Mouse (Mus musculus) liver, embryonic 14.5 days (tissue): ENCODE results near the gene Klrb1c.
"Not testable (repeated sequence)": the region's sequence is repeated elsewhere in the genome, so short reads cannot be mapped to it uniquely, and the experiment has no call there.

ENCODE experiments used
- CTCF ChIP-seq: IDR thresholded peaks from 2 replicates; pipeline ENCODE4 v1.5.1; 2016; ENCODE audit warnings: antibody characterized with exemption, low read depth, control low read depth
- EP300 ChIP-seq: IDR thresholded peaks from 2 replicates; pipeline ENCODE4 v1.6.1; 2016; ENCODE audit warnings: antibody characterized with exemption, low read depth

- TF ChIP-seq CTCF, EP300: not testable (repeated sequence)
Observed at GRCm38 (mm10) chr6:128760016-128760415, 29.0 kb downstream of the Klrb1c start.
